Mouse (Mus musculus) small intestine, adult 2 months (tissue): ENCODE results near the gene Apc2.

Experiments
- CTCF ChIP-seq: fragments of 200-500 bp; IDR thresholded peaks from 2 replicates; pipeline ENCODE4 v1.5.1; 2012; ENCODE audit warnings: low read depth, mild to moderate bottlenecking, control low read depth, inconsistent platforms, low read length, moderate library complexity, mixed read lengths; ENCODE audit not compliant: insufficient replicate concordance, insufficient read length; ENCODE audit errors: extremely low read depth
- POLR2A ChIP-seq: fragments of 200-500 bp; IDR thresholded peaks from 2 replicates; pipeline ENCODE4 v1.6.1; 2012; ENCODE audit warnings: low read depth, mild to moderate bottlenecking, control low read depth, inconsistent platforms, low read length, moderate library complexity

DNA sequence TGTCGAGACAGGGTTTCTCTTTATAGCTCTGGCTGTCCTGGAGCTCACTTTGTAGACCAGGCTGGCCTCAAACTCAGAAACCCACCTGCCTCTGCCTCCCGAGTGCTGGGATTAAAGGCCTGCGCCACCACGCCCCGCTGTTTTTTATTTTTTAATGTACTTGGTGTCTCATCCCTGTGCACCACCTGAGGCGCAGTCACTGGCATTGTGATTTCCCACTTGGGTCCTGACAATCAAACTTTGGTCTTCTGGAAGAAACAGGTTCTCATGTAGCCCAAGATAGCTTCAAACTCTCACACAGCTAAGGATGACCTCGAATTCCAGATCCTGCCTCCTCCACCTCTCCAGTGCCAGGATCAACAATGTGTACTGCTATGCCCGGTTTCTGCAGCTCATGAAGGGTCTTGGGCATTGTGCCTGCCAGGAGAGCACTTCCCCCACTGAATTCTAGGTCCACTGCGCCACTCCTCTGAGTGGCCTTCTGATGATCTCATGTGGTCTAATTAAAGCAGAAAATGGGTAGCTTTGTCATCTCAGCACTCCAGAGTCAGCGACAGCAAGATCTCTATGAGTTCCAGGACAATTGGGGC is 32.9 kb upstream of the Apc2 start:
- no peak for TF ChIP-seq POLR2A
- TF ChIP-seq CTCF: no peak
